Mouse (Mus musculus): ENCODE measurements around the gene Neo1. TPM values are rescaled to one million over a fixed set of nuclear protein-coding genes. Genes with fewer than 3 reads are reported as not detected.
"Not testable (repeated sequence)": the region's sequence is repeated elsewhere in the genome, so short reads cannot be mapped to it uniquely, and the experiment has no call there.

Neo1 gene
- polyA plus RNA-seq, 1 experiment from 2014 or later: 44.1 TPM

DNA sequence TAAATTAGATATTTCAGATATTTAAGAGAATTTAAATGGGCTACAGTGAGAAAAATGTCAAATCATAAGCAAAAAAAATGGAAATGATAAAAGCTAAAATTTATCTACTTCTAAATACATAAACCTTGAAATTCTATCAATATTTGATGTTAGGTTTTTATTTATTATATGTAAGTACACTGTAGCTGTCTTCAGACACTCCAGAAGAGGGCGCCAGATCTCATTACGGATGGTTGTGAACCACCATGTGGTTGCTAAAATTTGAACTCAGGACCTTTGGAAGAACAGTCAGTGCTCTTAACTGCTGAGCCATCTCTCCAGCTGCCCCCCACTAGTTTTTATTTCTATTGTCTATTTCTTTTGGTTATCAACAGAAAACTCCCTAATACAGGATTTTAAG, 65.1 kb downstream of the Neo1 start:
- H3K27ac ChIP-seq (replicated peaks); ATAC-seq (ENCODE audit: low FRiP score); H3K9ac ChIP-seq (replicated peaks); H3K4me3 ChIP-seq (replicated peaks); H3K36me3 ChIP-seq; H3K27me3 ChIP-seq (replicated peaks); H3K4me1 ChIP-seq; H3K4me2 ChIP-seq; H3K9me3 ChIP-seq (replicated peaks): not testable (repeated sequence)
- 85% methylated on average over 2 of the region's 2 CpGs for WGBS

- H3K4me2 ChIP-seq: no peak overlapping the region
- no peaks in the 10 kb centered on the region for H3K27me3 ChIP-seq (replicated peaks)
- WGBS: 42% methylated on average over 2 of the region's 2 CpGs
- ATAC-seq (ENCODE audit: low FRiP score): no peak
- H3K4me1 ChIP-seq: no peaks in the 10 kb centered on the region
- H3K27ac ChIP-seq (replicated peaks): no peak overlapping the region
- H3K36me3 ChIP-seq: peaks cover 3% of the 10 kb centered on the region; the same call in 1 of the 2 replicates
- H3K4me3 ChIP-seq (replicated peaks): no peak overlapping the region
- H3K9me3 ChIP-seq (replicated peaks): no peaks in the 10 kb centered on the region
- H3K9ac ChIP-seq (replicated peaks): no peak overlapping the region
These were observed 68.9 kb downstream of the Neo1 start for GRCm38 (mm10) chr9:58967371-58967770.

DNA sequence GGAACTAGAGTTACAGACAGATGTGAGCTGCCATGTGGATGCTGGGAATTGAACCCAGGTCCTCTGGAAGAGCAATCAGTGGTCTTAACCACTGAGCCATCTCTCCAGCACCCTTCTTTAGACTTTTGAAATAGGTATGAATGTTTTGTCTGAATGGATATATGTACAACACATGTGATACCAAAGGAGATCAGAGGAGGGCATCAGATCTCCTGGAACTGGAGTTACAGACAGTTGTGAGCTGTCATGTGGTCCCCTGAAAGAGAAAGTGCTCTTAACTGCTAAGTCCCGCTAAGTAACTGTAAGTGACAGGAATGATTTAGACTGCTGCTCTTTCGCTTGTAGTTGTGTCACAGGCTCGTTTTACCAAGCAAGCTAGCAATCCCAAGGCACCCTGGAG, 80.7 kb downstream of the Neo1 start:
- no peak overlapping the region for H3K9ac ChIP-seq (replicated peaks)
- H3K4me3 ChIP-seq (replicated peaks): no peak overlapping the region
- H3K36me3 ChIP-seq: peaks cover 10% of the 10 kb centered on the region
- 58% methylated on average over 3 of the region's 3 CpGs for WGBS
- no peaks in the 10 kb centered on the region for H3K4me1 ChIP-seq
- H3K4me2 ChIP-seq: no peak overlapping the region
- no peaks in the 10 kb centered on the region for H3K27me3 ChIP-seq (replicated peaks)
- H3K9me3 ChIP-seq (replicated peaks): no peaks in the 10 kb centered on the region
- no peak overlapping the region for H3K27ac ChIP-seq (replicated peaks)
- no peak for ATAC-seq (ENCODE audit: low FRiP score)

GRCm38 (mm10) chr9:58945910-58946309, 90.3 kb downstream of the Neo1 start:
- H3K9ac ChIP-seq (replicated peaks); H3K27ac ChIP-seq (replicated peaks); ATAC-seq (ENCODE audit: low FRiP score); H3K4me3 ChIP-seq (replicated peaks); H3K4me2 ChIP-seq; H3K9me3 ChIP-seq (replicated peaks); H3K4me1 ChIP-seq; H3K36me3 ChIP-seq; H3K27me3 ChIP-seq (replicated peaks): not testable (repeated sequence)
- 96% methylated on average over 1 of the region's 1 CpGs for WGBS

- H3K9me3 ChIP-seq (replicated peaks): no peaks in the 10 kb centered on the region
- no peak overlapping the region for H3K27ac ChIP-seq (replicated peaks)
- 73% methylated on average over 2 of the region's 2 CpGs for whole genome bisulfite sequencing
- H3K9ac ChIP-seq (replicated peaks): no peak overlapping the region
- H3K4me2 ChIP-seq: no peak overlapping the region
- no peak for ATAC-seq (ENCODE audit: low FRiP score)
- no peaks in the 10 kb centered on the region for H3K27me3 ChIP-seq (replicated peaks)
- H3K36me3 ChIP-seq: no peaks in the 10 kb centered on the region
- H3K4me3 ChIP-seq (replicated peaks): no peak overlapping the region
- no peaks in the 10 kb centered on the region for H3K4me1 ChIP-seq
These were observed 101.5 kb downstream of the Neo1 start for GRCm38 (mm10) chr9:58934776-58935175.

GRCm38 (mm10) chr9:58928103-58928502, 108.1 kb downstream of the Neo1 start:
- Histone ChIP-seq H3K9me3 (replicated peaks) (no peaks in the 10 kb centered on the region), H3K4me2 (no peak overlapping the region), H3K27me3 (replicated peaks) (no peaks in the 10 kb centered on the region), H3K27ac (replicated peaks) (no peak overlapping the region), H3K36me3 (0 out of 2 replicates have a peak, but pooled peaks cover 4% of the 10 kb centered on the region), H3K4me1 (no peaks in the 10 kb centered on the region), H3K9ac (replicated peaks) (no peak overlapping the region), H3K4me3 (replicated peaks) (no peak overlapping the region)
- WGBS: 29% methylated on average over 1 of the region's 1 CpGs
- ATAC-seq (ENCODE audit: low FRiP score): no peak

DNA sequence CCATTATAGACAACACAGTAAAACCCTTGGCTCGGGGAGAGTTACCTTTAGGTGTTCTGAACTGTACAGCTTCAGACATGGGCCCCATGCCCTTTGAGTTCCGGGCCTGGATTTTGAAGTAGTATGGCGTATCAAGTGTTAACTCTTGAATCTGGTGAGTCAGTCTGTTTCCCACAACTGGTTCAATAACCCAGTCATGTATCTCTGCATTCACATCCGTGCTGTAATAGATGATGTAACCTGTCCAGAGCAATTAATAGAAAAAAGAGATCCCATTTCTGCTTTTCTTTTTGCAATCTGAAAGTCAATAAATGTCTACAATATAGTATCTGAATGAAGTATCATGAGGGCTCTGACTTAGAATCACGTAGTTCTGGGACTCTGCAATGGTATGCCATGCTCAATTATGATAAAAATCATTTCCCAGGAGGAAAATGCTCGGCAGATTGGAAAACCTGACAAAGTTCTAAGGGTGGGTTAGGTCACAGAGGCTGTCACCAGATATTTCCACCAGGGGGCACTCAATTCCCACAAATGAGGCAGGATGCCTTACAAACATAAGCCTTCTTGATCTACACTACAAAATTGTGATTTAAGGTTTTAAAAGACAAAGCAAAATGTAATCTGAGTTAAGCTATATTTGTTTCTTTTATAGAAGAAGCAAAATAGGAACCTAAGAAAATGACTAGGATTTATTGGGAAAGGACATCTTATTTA, 133.2 kb downstream of the Neo1 start:
- H3K27me3 ChIP-seq (replicated peaks): no peaks in the 10 kb centered on the region
- 67% methylated on average over 6 of the region's 6 CpGs for WGBS
- H3K4me3 ChIP-seq (replicated peaks): no peak overlapping the region
- no peak for ATAC-seq (ENCODE audit: low FRiP score)
- no peak overlapping the region for H3K4me2 ChIP-seq
- no peak overlapping the region for H3K27ac ChIP-seq (replicated peaks)
- peaks cover 34% of the 10 kb centered on the region for H3K36me3 ChIP-seq
- no peaks in the 10 kb centered on the region for H3K4me1 ChIP-seq
- H3K9ac ChIP-seq (replicated peaks): no peak overlapping the region
- no peaks in the 10 kb centered on the region for H3K9me3 ChIP-seq (replicated peaks)

- no peaks in the 10 kb centered on the region for H3K27me3 ChIP-seq (replicated peaks)
- no peak overlapping the region for H3K4me3 ChIP-seq (replicated peaks)
- ATAC-seq (ENCODE audit: low FRiP score): no peak
These were observed 136.6 kb downstream of the Neo1 start for GRCm38 (mm10) chr9:58899602-58900001.

GRCm38 (mm10) chr9:58891840-58892640, 144.2 kb downstream of the Neo1 start:
- no peak overlapping the region for H3K9ac ChIP-seq (replicated peaks)
- H3K9me3 ChIP-seq (replicated peaks): no peaks in the 10 kb centered on the region
- no peak overlapping the region for H3K4me3 ChIP-seq (replicated peaks)
- H3K27me3 ChIP-seq (replicated peaks): no peaks in the 10 kb centered on the region
- WGBS: 93% methylated on average over 6 of the region's 6 CpGs
- H3K4me1 ChIP-seq: no peaks in the 10 kb centered on the region
- no peak overlapping the region for H3K4me2 ChIP-seq
- ATAC-seq (ENCODE audit: low FRiP score): no peak
- H3K36me3 ChIP-seq: peaks cover 55% of the 10 kb centered on the region
- H3K27ac ChIP-seq (replicated peaks): no peak overlapping the region

More at GRCm38 (mm10) chr9:58899602-58900001, 136.6 kb downstream of the Neo1 start:
- H3K9me3 ChIP-seq (replicated peaks): no peaks in the 10 kb centered on the region
- no peak overlapping the region for H3K4me2 ChIP-seq
- no peaks in the 10 kb centered on the region for H3K4me1 ChIP-seq
- H3K9ac ChIP-seq (replicated peaks): no peak overlapping the region
- peaks cover 20% of the 10 kb centered on the region; the same call in 1 of the 2 replicates for H3K36me3 ChIP-seq
- no peak overlapping the region for H3K27ac ChIP-seq (replicated peaks)

- Histone ChIP-seq H3K9me3 (replicated peaks) (no peaks in the 10 kb centered on the region), H3K36me3 (peaks cover 58% of the 10 kb centered on the region)
- ATAC-seq (ENCODE audit: low FRiP score): no peak
These were observed 145.3 kb downstream of the Neo1 start for GRCm38 (mm10) chr9:58890893-58891292.

DNA sequence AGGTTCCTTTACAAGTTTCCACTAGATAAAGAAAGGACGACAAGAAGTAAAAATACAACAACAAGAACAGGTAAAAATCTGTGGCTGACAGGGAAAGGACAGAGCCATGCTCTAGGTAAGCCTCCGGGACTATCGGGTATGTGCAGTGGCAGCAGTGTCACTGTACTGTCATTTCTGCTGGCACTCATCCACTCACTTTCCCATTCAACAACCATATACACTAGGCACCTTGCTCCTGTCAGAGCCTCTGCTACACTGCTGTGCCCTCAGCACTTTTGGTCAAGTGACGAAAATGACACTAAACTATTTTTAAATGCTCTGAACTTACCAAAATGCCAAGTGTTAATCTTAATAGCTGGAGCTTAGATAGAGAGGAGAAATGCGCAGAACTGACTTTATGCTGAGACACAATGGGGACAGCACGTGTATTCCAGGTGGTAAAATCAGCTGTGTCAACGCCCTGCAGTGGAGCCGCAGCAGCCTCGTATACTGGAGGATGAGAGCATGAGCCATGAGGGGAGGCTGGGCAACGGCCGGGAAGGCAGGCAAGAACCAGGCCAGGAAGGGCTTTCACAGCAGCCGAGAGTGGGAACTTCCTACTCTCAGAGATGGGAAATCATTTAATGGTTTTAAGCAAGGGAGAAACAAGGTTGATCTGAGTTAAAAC, 146.3 kb downstream of the Neo1 start:
- 91% methylated on average over 12 of the region's 12 CpGs for WGBS
- Histone ChIP-seq H3K27me3 (replicated peaks) (no peaks in the 10 kb centered on the region), H3K27ac (replicated peaks) (no peak overlapping the region), H3K9ac (replicated peaks) (no peak overlapping the region), H3K4me3 (replicated peaks) (no peak overlapping the region), H3K9me3 (replicated peaks) (no peaks in the 10 kb centered on the region), H3K4me1 (no peaks in the 10 kb centered on the region), H3K4me2 (no peak overlapping the region), H3K36me3 (peaks cover 58% of the 10 kb centered on the region)
- ATAC-seq (ENCODE audit: low FRiP score): no peak

More at GRCm38 (mm10) chr9:58890893-58891292, 145.3 kb downstream of the Neo1 start:
- Histone ChIP-seq H3K4me2 (no peak overlapping the region), H3K4me1 (no peaks in the 10 kb centered on the region), H3K4me3 (replicated peaks) (no peak overlapping the region), H3K9ac (replicated peaks) (no peak overlapping the region), H3K27me3 (replicated peaks) (no peaks in the 10 kb centered on the region), H3K27ac (replicated peaks) (no peak overlapping the region)
- 95% methylated on average over 8 of the region's 8 CpGs for WGBS
